Mouse (Mus musculus): ENCODE data around the gene Slc3a2. TPM values are rescaled to one million over a fixed set of nuclear protein-coding genes. Genes with fewer than 3 reads are reported as not detected.
A peak's percentile ranks its signal among the peaks of the same experiment; 100 is the strongest.

The Slc3a2 gene
- polyA plus RNA-seq, 1 experiment from 2014 or later, result 91.8 TPM

DNA sequence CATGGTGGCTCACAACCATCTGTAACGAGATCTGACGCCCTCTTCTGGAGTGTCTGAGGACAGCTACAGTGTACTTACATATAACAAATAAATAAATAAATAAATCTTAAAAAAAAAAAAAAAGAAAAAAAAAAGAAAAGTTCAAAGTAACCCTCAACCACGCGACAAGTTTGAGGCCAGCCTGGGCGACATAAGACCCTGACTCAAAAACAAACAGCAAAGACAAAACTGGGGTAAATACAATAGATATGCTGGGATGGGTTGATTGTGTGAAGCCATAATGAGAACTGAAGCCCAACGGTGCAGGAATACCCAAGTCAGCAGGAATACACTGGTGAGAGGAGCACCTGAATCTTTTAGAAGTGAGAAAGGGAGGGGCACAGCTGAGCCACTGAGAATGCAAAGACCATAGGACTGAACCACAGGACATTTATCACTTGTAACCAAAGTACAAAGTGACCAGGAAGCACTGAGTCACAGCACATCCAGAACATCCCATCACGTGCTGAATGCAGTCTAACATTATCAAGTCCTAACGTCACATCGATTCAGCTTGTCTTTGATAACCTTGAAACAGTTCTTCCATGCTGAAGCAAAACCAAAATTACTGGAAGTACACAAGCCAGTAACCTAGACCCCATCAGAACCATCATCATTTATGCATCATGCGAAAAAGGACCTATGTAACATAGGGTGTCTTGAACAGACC lies 6.2 kb downstream of the Slc3a2 start:
- no peak overlapping the region for H3K9ac ChIP-seq (replicated peaks; ENCODE audit: low read depth)
- no peak for DNase-seq (ENCODE audit: low spot score)
- WGBS, result 76% methylated on average over 8 of the region's 10 CpGs
- ATAC-seq, result no peak
- H3K36me3 ChIP-seq (ENCODE audit: insufficient read depth, low read length), result no peaks in the 10 kb centered on the region
- peaks cover 2% of the 10 kb centered on the region; the same call in 1 of the 2 replicates for H3K4me1 ChIP-seq (ENCODE audit: insufficient read depth, low read depth, low read length)
- TF ChIP-seq CTCF (IDR thresholded peaks at IDR 0.05) (no peak), EP300 (IDR thresholded peaks at IDR 0.05) (no peak)
- H3K27me3 ChIP-seq (replicated peaks; ENCODE audit: insufficient read depth, low read length), result no peaks in the 10 kb centered on the region
- H3K4me3 ChIP-seq (ENCODE audit: low read depth, low read length), result no peak overlapping the region
- no peaks in the 10 kb centered on the region for H3K9me3 ChIP-seq (ENCODE audit: low read length)
- H3K27ac ChIP-seq (ENCODE audit: low read length), result no peak overlapping the region
- no peak overlapping the region for H3K4me2 ChIP-seq (replicated peaks; ENCODE audit: low read depth, low read length)

- Histone ChIP-seq H3K9ac (replicated peaks; ENCODE audit: low read depth) (no peak overlapping the region), H3K4me3 (ENCODE audit: low read depth, low read length) (no peak overlapping the region), H3K9me3 (ENCODE audit: low read length) (no peaks in the 10 kb centered on the region), H3K36me3 (ENCODE audit: insufficient read depth, low read length) (peaks cover 5% of the 10 kb centered on the region; the same call in 1 of the 2 replicates), H3K27ac (ENCODE audit: low read length) (no peak overlapping the region), H3K27me3 (replicated peaks; ENCODE audit: insufficient read depth, low read length) (no peaks in the 10 kb centered on the region), H3K4me1 (ENCODE audit: insufficient read depth, low read depth, low read length) (peaks cover 8% of the 10 kb centered on the region; the same call in 1 of the 2 replicates), H3K4me2 (replicated peaks; ENCODE audit: low read depth, low read length) (no peak overlapping the region)
- TF ChIP-seq EP300 (IDR thresholded peaks at IDR 0.05) (no peak), CTCF (IDR thresholded peaks at IDR 0.05) (no peak)
- no peak for ATAC-seq
- no peak for DNase-seq (ENCODE audit: low spot score)
- WGBS, result 83% methylated on average over 10 of the region's 10 CpGs
Observed at GRCm38 (mm10) chr19:8715868-8716766, 7.1 kb downstream of the Slc3a2 start.

DNA sequence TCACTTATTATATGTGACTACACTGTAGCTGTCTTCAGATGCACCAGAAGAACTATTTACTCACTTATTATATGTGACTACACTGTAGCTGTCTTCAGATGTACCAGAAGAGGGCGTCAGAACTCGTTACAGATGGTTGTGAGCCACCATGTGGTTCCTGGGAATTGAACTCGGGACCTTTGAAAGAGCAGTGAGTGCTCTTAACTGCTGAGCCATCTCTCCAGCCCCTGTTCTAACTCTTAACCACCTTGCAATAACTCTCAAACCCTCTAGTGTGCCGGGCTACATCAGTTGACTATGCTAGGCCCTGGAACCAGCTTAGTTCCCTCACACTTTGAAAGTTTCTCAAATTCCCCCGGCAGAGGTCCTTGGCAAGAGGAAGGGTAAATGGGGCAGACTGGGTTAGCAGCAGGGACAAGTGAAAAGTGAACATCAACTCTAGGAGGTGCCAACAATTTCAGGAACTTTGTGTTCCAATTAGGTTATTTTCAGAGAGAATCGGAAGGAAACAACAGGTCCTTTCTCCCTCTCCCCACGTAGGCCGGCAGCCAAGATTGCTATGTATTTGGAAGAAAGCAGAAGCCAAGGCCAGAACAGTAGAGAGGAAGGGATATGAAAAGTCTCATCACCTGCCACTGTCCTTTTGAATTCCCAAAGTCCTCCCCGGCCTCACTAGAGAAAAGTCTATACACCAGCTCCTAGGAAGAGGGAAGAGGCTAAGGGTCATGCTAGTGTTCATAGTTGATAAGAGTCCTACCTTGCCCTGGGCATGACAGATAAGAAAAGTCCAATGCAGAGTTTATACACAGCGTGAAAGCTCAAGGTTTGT lies 8.3 kb downstream of the Slc3a2 start:
- WGBS, result 61% methylated on average over 10 of the region's 10 CpGs
- TF ChIP-seq EP300 (IDR thresholded peaks at IDR 0.05) (no peak), CTCF (IDR thresholded peaks at IDR 0.05) (peak; percentile 35)
- H3K27ac ChIP-seq (ENCODE audit: low read length), result no peak overlapping the region

GRCm38 (mm10) chr19:8713997-8714652 lies 9.0 kb downstream of the Slc3a2 start:
- no peak; the same call in 1 of the 2 replicates for ATAC-seq
- TF ChIP-seq EP300 (IDR thresholded peaks at IDR 0.05) (no peak), CTCF (IDR thresholded peaks at IDR 0.05) (no peak)
- H3K27ac ChIP-seq (ENCODE audit: low read length), result peak overlapping the region; percentile 94
- H3K27me3 ChIP-seq (replicated peaks; ENCODE audit: insufficient read depth, low read length), result no peaks in the 10 kb centered on the region
- H3K9ac ChIP-seq (replicated peaks; ENCODE audit: low read depth), result peak overlapping the region; percentile 88
- peak overlapping the region; percentile 99 for H3K4me3 ChIP-seq (ENCODE audit: low read depth, low read length)
- no peak for DNase-seq (ENCODE audit: low spot score)
- H3K4me1 ChIP-seq (ENCODE audit: insufficient read depth, low read depth, low read length), result peaks cover 21% of the 10 kb centered on the region; the same call in 1 of the 2 replicates
- H3K9me3 ChIP-seq (ENCODE audit: low read length), result no peaks in the 10 kb centered on the region
- H3K36me3 ChIP-seq (ENCODE audit: insufficient read depth, low read length), result peaks cover 15% of the 10 kb centered on the region
- 6% methylated on average over 13 of the region's 13 CpGs for WGBS
- peak overlapping the region; percentile 59 for H3K4me2 ChIP-seq (replicated peaks; ENCODE audit: low read depth, low read length)

More for the DNA sequence above, 8.3 kb downstream of the Slc3a2 start:
- H3K4me1 ChIP-seq (ENCODE audit: insufficient read depth, low read depth, low read length), result peaks cover 18% of the 10 kb centered on the region; the same call in 1 of the 2 replicates
- H3K4me2 ChIP-seq (replicated peaks; ENCODE audit: low read depth, low read length), result no peak overlapping the region
- H3K9ac ChIP-seq (replicated peaks; ENCODE audit: low read depth), result no peak overlapping the region
- no peak overlapping the region for H3K4me3 ChIP-seq (ENCODE audit: low read depth, low read length)
- peaks cover 9% of the 10 kb centered on the region; the same call in 1 of the 2 replicates for H3K36me3 ChIP-seq (ENCODE audit: insufficient read depth, low read length)
- ATAC-seq, result no peak
- H3K27me3 ChIP-seq (replicated peaks; ENCODE audit: insufficient read depth, low read length), result no peaks in the 10 kb centered on the region
- no peak for DNase-seq (ENCODE audit: low spot score)
- no peaks in the 10 kb centered on the region for H3K9me3 ChIP-seq (ENCODE audit: low read length)

DNA sequence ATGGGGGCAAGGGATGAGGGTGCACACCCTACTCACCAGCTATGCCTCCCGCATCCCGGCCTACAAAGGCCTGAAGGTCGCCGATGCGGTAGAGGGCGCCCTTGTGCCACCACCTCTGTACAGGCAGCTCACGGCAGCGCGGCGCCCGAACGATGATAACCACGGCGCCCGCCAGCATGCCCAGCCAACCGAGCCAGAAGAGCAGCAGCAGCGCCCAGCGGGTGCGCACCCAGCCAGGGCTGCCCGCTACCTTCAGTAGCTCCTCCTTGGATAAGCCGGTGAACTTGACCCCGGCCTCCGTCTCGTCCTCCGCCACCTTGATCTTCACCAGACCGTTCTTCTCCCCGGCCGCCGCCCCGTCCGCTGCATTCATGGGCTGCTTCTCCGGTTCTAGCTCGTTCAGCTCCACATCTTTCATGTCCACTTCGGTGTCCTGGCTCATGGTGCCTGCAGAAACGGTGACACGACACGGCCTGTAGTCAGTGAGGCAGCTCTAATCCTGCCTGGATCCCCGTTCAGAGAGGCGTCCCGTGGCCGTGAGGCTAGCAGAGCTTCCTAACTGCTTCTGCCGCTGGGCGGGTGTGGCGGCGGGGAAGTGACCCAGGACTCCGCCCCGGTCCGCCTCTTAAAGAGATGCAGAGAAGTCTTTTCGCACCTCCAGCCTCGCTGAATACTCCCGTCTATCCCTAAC lies 9.7 kb downstream of the Slc3a2 start:
- ATAC-seq (peak; percentile 88), DNase-seq (ENCODE audit: low spot score) (peak; percentile 95)
- peak overlapping the region; percentile 99 for H3K4me3 ChIP-seq (ENCODE audit: low read depth, low read length)
- H3K4me1 ChIP-seq (ENCODE audit: insufficient read depth, low read depth, low read length), result peaks cover 21% of the 10 kb centered on the region; the same call in 1 of the 2 replicates
- peak overlapping the region; percentile 94 for H3K27ac ChIP-seq (ENCODE audit: low read length)
- peak overlapping the region; percentile 88 for H3K9ac ChIP-seq (replicated peaks; ENCODE audit: low read depth)
- under 1% methylated on average over 47 of the region's 51 CpGs for WGBS
- H3K27me3 ChIP-seq (replicated peaks; ENCODE audit: insufficient read depth, low read length), result no peaks in the 10 kb centered on the region
- H3K4me2 ChIP-seq (replicated peaks; ENCODE audit: low read depth, low read length), result peak overlapping the region; percentile 59
- H3K9me3 ChIP-seq (ENCODE audit: low read length), result no peaks in the 10 kb centered on the region
- H3K36me3 ChIP-seq (ENCODE audit: insufficient read depth, low read length), result peaks cover 21% of the 10 kb centered on the region
- peak; percentile 90 for TF ChIP-seq CTCF (IDR thresholded peaks at IDR 0.05)
- no peak for TF ChIP-seq EP300 (IDR thresholded peaks at IDR 0.05)
